Comparison of ENCODE assay signal across 8 mouse cellular contexts in the genomic region with DNA sequence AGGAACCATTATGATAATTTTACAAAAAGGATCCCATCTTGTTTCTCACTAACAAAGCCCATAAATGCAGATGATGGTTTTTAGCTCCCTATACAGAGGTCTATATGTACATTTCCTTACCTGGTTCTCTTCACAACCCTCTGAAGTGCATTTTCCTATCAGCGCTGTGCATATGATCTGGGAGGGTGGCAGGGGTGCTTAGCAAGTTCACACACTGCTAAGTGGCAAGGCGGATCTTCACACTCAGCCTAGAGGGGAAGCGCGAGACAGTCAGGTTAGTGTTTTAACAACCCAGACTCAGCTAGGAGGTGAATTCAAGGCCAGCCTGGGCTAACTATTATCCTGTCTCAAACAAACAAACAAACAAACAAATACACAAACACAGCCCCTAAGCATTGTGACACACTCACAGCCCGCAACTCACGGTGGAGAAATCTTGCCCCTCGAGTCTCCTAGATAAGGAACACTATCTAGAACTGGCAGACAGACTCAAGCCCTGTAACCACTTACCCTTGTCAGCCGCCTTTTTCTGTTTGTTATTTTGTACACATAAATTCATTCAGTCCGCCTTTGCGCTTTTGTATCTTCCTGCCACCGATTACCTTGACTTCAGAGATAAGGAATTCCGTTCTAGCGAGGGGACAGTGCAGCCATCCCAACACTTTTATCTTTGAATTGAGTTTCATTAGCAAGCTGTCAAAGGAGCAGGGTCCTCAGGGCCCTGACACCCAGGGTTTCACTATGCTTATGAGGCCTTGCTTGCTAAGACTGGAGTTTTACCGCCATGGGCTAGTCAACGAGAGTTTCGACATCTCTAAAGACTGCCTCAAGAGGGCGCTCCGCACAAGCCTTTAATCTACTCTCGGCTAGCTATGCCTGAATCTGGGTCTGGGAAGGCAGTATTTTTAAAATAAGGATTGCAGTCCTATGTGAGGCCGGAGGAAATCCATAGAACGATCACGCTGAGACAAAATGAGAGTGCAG. TPM values are rescaled to one million over a fixed set of nuclear protein-coding genes. Genes with fewer than 3 reads are reported as not detected.
DNase-seq lines count a peak whose midpoint lies in the region; ATAC-seq lines count a peak whose summit lies in the region.

No protein-coding gene starts in this region.

- peak; percentile 77 to 93 for DNase-seq in adrenal gland, adult (ENCODE audit: inconsistent age in 2 of 2, low spot score in 1 of 2)
- DNase-seq in embryo, embryonic 10 days (ENCODE audit: low spot score), result peak; percentile 92
- DNase-seq in gastrocnemius, postnatal 14 days, result peak; percentile 78
- DNase-seq in left cerebral cortex, adult 9 months (ENCODE audit: low spot score in 2 of 2), result peak; percentile 58 to 83
- peak; percentile 91 for DNase-seq in right cerebral cortex, postnatal 14 days
- peak; percentile 86 for DNase-seq in urinary bladder, postnatal 14 days (ENCODE audit: low spot score)

- peak; percentile 73 for ATAC-seq in inflammation-experienced regulatory T-cells, adult 6 months
- ATAC-seq in megakaryocyte-erythroid progenitor cell, adult 5-6 weeks (replicated peaks; ENCODE audit: low FRiP score, low TSS enrichment, poor library complexity, severe bottlenecking), result peak; percentile 87

- intact Hi-C loops in gastrocnemius, postnatal 14 days (cut with DNase I; ENCODE audit: low total_unique reads), result loop anchor here (5.0 kb wide), 1 partner anchor 239 kb away; no protein-coding TSS in a partner anchor

RNA-seq across cellular contexts. Expression of gene Tiam2, which starts 53.0 kb away (rescaled TPM):
- 1 to 10 TPM; 3.1 to 3.9 TPM for total RNA-seq in gastrocnemius, postnatal 14 days (2021)
- 1 to 10 TPM; 1.3 to 2.1 (median 1.6) TPM for polyA plus RNA-seq in inflammation-experienced regulatory T-cells, adult 6 months (2017; shearing (Covaris generic))
- total RNA-seq in megakaryocyte-erythroid progenitor cell, adult 5-6 weeks (2014; fragmentation: Nextera tagmentation), result 1.3 and 2.0 TPM in 2 replicates
- total RNA-seq in megakaryocyte-erythroid progenitor cell, adult 5-6 weeks (2017), result 1.1 and 3.0 TPM in 2 replicates

Comparison
In these comparisons a context has a peak if more than half of its experiments do, and no peak if none do; other contexts are left out.
1. Peak in every context shown above with its lines: DNase-seq and ATAC-seq.